Mouse (Mus musculus) embryonic facial prominence, embryonic 14.5 days (tissue): Measurements from ENCODE around the gene Inhbe. TPM values are rescaled to one million over a fixed set of nuclear protein-coding genes. Genes with fewer than 3 reads are reported as not detected.

Source experiments
- ATAC-seq: fragments of 200-750 bp; cut with Nextera tagmentation; 2 replicates; pipeline ENCODE4 v1.8.0; 2017; ENCODE audit warnings: low read depth, moderate number of reproducible peaks, moderate TSS enrichment
- DNase-seq: peaks from one replicate; pipeline ENCODE4 v3.0.0-alpha.2; 2015; ENCODE audit warnings: low spot score
- H3K27ac ChIP-seq: fragments of 300-500 bp; sonication (generic); replicated peaks from 2 replicates; pipeline ENCODE4 v1.5.1; 2014; ENCODE audit warnings: low read depth, mild to moderate bottlenecking, low read length, moderate library complexity
- H3K27me3 ChIP-seq: fragments of 300-500 bp; sonication (generic); replicated peaks from 2 replicates; pipeline ENCODE4 v1.6.1; 2014; ENCODE audit warnings: low read length; ENCODE audit not compliant: control insufficient read depth, insufficient read depth
- H3K36me3 ChIP-seq: fragments of 300-500 bp; sonication (generic); 2 replicates; pipeline ENCODE4 v1.6.1; 2014; ENCODE audit warnings: low read length, mixed read lengths; ENCODE audit not compliant: control insufficient read depth, insufficient read depth
- H3K4me1 ChIP-seq: fragments of 300-500 bp; sonication (generic); 2 replicates; pipeline ENCODE4 v1.6.1; 2014; ENCODE audit warnings: antibody characterized with exemption, low read length; ENCODE audit not compliant: control insufficient read depth, insufficient read depth
- H3K4me2 ChIP-seq: fragments of 300-500 bp; sonication (generic); 2 replicates; pipeline ENCODE4 v1.6.1; 2014; ENCODE audit warnings: low read depth, mild to moderate bottlenecking, low read length, moderate library complexity, mixed read lengths
- H3K4me3 ChIP-seq: fragments of 300-500 bp; sonication (generic); 2 replicates; pipeline ENCODE4 v1.5.1; 2014; ENCODE audit warnings: low read depth, mild to moderate bottlenecking, low read length
- H3K9ac ChIP-seq: fragments of 300-500 bp; sonication (generic); 2 replicates; pipeline ENCODE4 v1.6.1; 2014; ENCODE audit warnings: low read depth, mild to moderate bottlenecking, low read length, moderate library complexity, mixed read lengths
- H3K9me3 ChIP-seq: fragments of 300-500 bp; sonication (generic); 2 replicates; pipeline ENCODE4 v1.6.1; 2016; ENCODE audit warnings: low read length; ENCODE audit not compliant: control insufficient read depth
- WGBS: fragments of 180-500 bp; shearing (Covaris S2); extraction: QIAGEN DNeasy Blood & Tissue Kit; methylation state at CpG from one replicate; pipeline ENCODE4 v1.1.7; 2014; 5-methylcytosine and 5-hydroxymethylcytosine counted together
- polyA plus RNA-seq: library from polyadenylated mRNA; unstranded; fragments of >200 nt; fragmentation: Nextera tagmentation; extraction: Ambion mirVana; gene quantifications from 2 replicates; pipeline ENCODE4 v1.2.1, GENCODE M21; 2014

Gene Inhbe
- polyA plus RNA-seq, 1 experiment from 2014 or later = not detected

- Histone ChIP-seq H3K4me1 (0 out of 2 replicates have a peak, but pooled peaks cover 9% of the 10 kb centered on the region), H3K4me3 (no peak overlapping the region), H3K9me3 (no peaks in the 10 kb centered on the region), H3K27me3 (peaks cover 58% of the 10 kb centered on the region), H3K27ac (no peak overlapping the region), H3K9ac (no peak overlapping the region), H3K36me3 (peaks cover 20% of the 10 kb centered on the region), H3K4me2 (no peak overlapping the region)
- no peak for ATAC-seq
- no peak for DNase-seq
- 56% methylated on average over 18 of the region's 18 CpGs for WGBS
These were observed 26.6 kb downstream of the Inhbe start for GRCm38 (mm10) chr10:127327461-127328145.

GRCm38 (mm10) chr10:127326828-127327227 lies 27.4 kb downstream of the Inhbe start:
- WGBS = 10% methylated on average over 29 of the region's 29 CpGs
- Histone ChIP-seq H3K4me1 (0 out of 2 replicates have a peak, but pooled peaks cover 9% of the 10 kb centered on the region), H3K36me3 (peaks cover 12% of the 10 kb centered on the region), H3K9me3 (no peaks in the 10 kb centered on the region), H3K27me3 (peaks cover 58% of the 10 kb centered on the region), H3K9ac (peak overlapping the region; percentile 43), H3K4me2 (peak overlapping the region; percentile 61), H3K4me3 (peak overlapping the region; percentile 39), H3K27ac (no peak overlapping the region)
- ATAC-seq = no peak
- DNase-seq = no peak

- Histone ChIP-seq H3K36me3 (peaks cover 7% of the 10 kb centered on the region; the same call in 1 of the 2 replicates), H3K9ac (peak overlapping the region; percentile 43), H3K4me3 (peak overlapping the region; percentile 39), H3K27me3 (peaks cover 58% of the 10 kb centered on the region), H3K4me1 (0 out of 2 replicates have a peak, but pooled peaks cover 9% of the 10 kb centered on the region), H3K4me2 (peak overlapping the region; percentile 61), H3K27ac (no peak overlapping the region), H3K9me3 (no peaks in the 10 kb centered on the region)
- DNase-seq (no peak), ATAC-seq (peak; percentile 32)
- 3% methylated on average over 38 of the region's 54 CpGs for WGBS
These were observed 28.0 kb downstream of the Inhbe start for GRCm38 (mm10) chr10:127326017-127326801.

- no peak overlapping the region for H3K27ac ChIP-seq
- no peaks in the 10 kb centered on the region for H3K9me3 ChIP-seq
- 30% methylated on average over 14 of the region's 14 CpGs for WGBS
- DNase-seq (no peak), ATAC-seq (no peak)
- H3K4me3 ChIP-seq = peak overlapping the region; percentile 39
- 0 out of 2 replicates have a peak, but pooled peaks cover 9% of the 10 kb centered on the region for H3K4me1 ChIP-seq
- H3K27me3 ChIP-seq = peaks cover 58% of the 10 kb centered on the region
- peak overlapping the region; percentile 43; the same call in 1 of the 2 replicates for H3K9ac ChIP-seq
- H3K36me3 ChIP-seq = 0 out of 2 replicates have a peak, but pooled peaks cover under 1% of the 10 kb centered on the region
- peak overlapping the region; percentile 61 for H3K4me2 ChIP-seq
These were observed 28.7 kb downstream of the Inhbe start for GRCm38 (mm10) chr10:127325454-127326016.

- H3K27me3 ChIP-seq = peaks cover 58% of the 10 kb centered on the region
- WGBS = 8% methylated on average over 7 of the region's 7 CpGs
- no peak overlapping the region for H3K4me3 ChIP-seq
- no peaks in the 10 kb centered on the region for H3K9me3 ChIP-seq
- no peak overlapping the region for H3K4me2 ChIP-seq
- no peak overlapping the region for H3K9ac ChIP-seq
- 0 out of 2 replicates have a peak, but pooled peaks cover 9% of the 10 kb centered on the region for H3K4me1 ChIP-seq
- ATAC-seq (no peak), DNase-seq (peak; percentile 76)
- no peaks in the 10 kb centered on the region for H3K36me3 ChIP-seq
- no peak overlapping the region for H3K27ac ChIP-seq
These were observed 29.7 kb downstream of the Inhbe start for GRCm38 (mm10) chr10:127324495-127324894.

- Histone ChIP-seq H3K9ac (no peak overlapping the region), H3K27ac (no peak overlapping the region), H3K27me3 (peaks cover 51% of the 10 kb centered on the region), H3K9me3 (no peaks in the 10 kb centered on the region), H3K36me3 (no peaks in the 10 kb centered on the region), H3K4me2 (no peak overlapping the region), H3K4me1 (0 out of 2 replicates have a peak, but pooled peaks cover 9% of the 10 kb centered on the region), H3K4me3 (no peak overlapping the region)
- ATAC-seq (no peak), DNase-seq (no peak)
- 76% methylated on average over 17 of the region's 17 CpGs for WGBS
These were observed 30.9 kb downstream of the Inhbe start for GRCm38 (mm10) chr10:127323131-127323855.

GRCm38 (mm10) chr10:127322669-127323068 lies 31.5 kb downstream of the Inhbe start:
- no peak for DNase-seq
- Histone ChIP-seq H3K27ac (no peak overlapping the region), H3K9ac (no peak overlapping the region), H3K9me3 (no peaks in the 10 kb centered on the region), H3K27me3 (peaks cover 44% of the 10 kb centered on the region), H3K4me1 (0 out of 2 replicates have a peak, but pooled peaks cover 9% of the 10 kb centered on the region), H3K36me3 (no peaks in the 10 kb centered on the region), H3K4me2 (no peak overlapping the region), H3K4me3 (no peak overlapping the region)
- ATAC-seq = no peak
- 72% methylated on average over 4 of the region's 4 CpGs for WGBS

GRCm38 (mm10) chr10:127322178-127322577 lies 32.0 kb downstream of the Inhbe start:
- Histone ChIP-seq H3K27me3 (peaks cover 39% of the 10 kb centered on the region), H3K36me3 (no peaks in the 10 kb centered on the region), H3K4me2 (no peak overlapping the region), H3K4me1 (0 out of 2 replicates have a peak, but pooled peaks cover 9% of the 10 kb centered on the region), H3K9ac (no peak overlapping the region), H3K27ac (no peak overlapping the region), H3K9me3 (no peaks in the 10 kb centered on the region), H3K4me3 (no peak overlapping the region)
- 55% methylated on average over 13 of the region's 13 CpGs for WGBS
- no peak for ATAC-seq
- no peak for DNase-seq
